Mouse (Mus musculus) kidney, postnatal 14 days (tissue): ENCODE results near the gene Prrc2a.

Experiments used
- DNase-seq: peaks from one replicate; pipeline ENCODE4 v3.0.0; 2022; ENCODE audit warnings: mixed read lengths

Prrc2a gene

GRCm38 (mm10) chr17:35189186-35189585, 24.5 kb upstream of the Prrc2a start:
- DNase-seq: no peak

- no peak for DNase-seq
Measured at GRCm38 (mm10) chr17:35187959-35188610, 23.4 kb upstream of the Prrc2a start, which contains the start of gene Lst1. Gene Lst1 (minus strand): TSS chr17:35188439.

GRCm38 (mm10) chr17:35187345-35187744, 22.6 kb upstream of the Prrc2a start:
- DNase-seq: no peak

- DNase-seq: no peak
Measured at GRCm38 (mm10) chr17:35186681-35187080, 22.0 kb upstream of the Prrc2a start.

- DNase-seq: peak; percentile 82
Measured at GRCm38 (mm10) chr17:35185639-35186611, 21.2 kb upstream of the Prrc2a start.

- DNase-seq: no peak
Measured at GRCm38 (mm10) chr17:35180093-35180492, 15.4 kb upstream of the Prrc2a start.

GRCm38 (mm10) chr17:35178528-35178927, 13.8 kb upstream of the Prrc2a start:
- peak; percentile 79 for DNase-seq

GRCm38 (mm10) chr17:35175968-35176367, 11.3 kb upstream of the Prrc2a start, which contains the start of gene Aif1:
Gene Aif1 (minus strand): TSS chr17:35176068.
- DNase-seq: no peak

- no peak for DNase-seq
Measured at GRCm38 (mm10) chr17:35175382-35175781, 10.7 kb upstream of the Prrc2a start.

GRCm38 (mm10) chr17:35174201-35174977, 9.7 kb upstream of the Prrc2a start:
- DNase-seq: no peak

GRCm38 (mm10) chr17:35173329-35173728, 8.6 kb upstream of the Prrc2a start:
- DNase-seq: no peak

GRCm38 (mm10) chr17:35172445-35173234, 7.9 kb upstream of the Prrc2a start:
- DNase-seq: no peak

GRCm38 (mm10) chr17:35168541-35169207, 4.0 kb upstream of the Prrc2a start:
- DNase-seq: no peak

GRCm38 (mm10) chr17:35167794-35168193, 3.1 kb upstream of the Prrc2a start:
- no peak for DNase-seq

GRCm38 (mm10) chr17:35166352-35167035, 1.8 kb upstream of the Prrc2a start:
- DNase-seq: peak; percentile 83

- DNase-seq: no peak
Measured at GRCm38 (mm10) chr17:35165451-35166155, 906 bp upstream of the Prrc2a start.

GRCm38 (mm10) chr17:35164218-35164567, 504 bp downstream of the Prrc2a start:
- no peak for DNase-seq

GRCm38 (mm10) chr17:35163326-35164081, 1.2 kb downstream of the Prrc2a start:
- no peak for DNase-seq

GRCm38 (mm10) chr17:35162730-35163129, 2.0 kb downstream of the Prrc2a start:
- DNase-seq: peak; percentile 54

- DNase-seq: no peak
Measured at GRCm38 (mm10) chr17:35162121-35162520, 2.6 kb downstream of the Prrc2a start.
